Mouse (Mus musculus): ENCODE data around the gene C8g.

Gene C8g

DNA sequence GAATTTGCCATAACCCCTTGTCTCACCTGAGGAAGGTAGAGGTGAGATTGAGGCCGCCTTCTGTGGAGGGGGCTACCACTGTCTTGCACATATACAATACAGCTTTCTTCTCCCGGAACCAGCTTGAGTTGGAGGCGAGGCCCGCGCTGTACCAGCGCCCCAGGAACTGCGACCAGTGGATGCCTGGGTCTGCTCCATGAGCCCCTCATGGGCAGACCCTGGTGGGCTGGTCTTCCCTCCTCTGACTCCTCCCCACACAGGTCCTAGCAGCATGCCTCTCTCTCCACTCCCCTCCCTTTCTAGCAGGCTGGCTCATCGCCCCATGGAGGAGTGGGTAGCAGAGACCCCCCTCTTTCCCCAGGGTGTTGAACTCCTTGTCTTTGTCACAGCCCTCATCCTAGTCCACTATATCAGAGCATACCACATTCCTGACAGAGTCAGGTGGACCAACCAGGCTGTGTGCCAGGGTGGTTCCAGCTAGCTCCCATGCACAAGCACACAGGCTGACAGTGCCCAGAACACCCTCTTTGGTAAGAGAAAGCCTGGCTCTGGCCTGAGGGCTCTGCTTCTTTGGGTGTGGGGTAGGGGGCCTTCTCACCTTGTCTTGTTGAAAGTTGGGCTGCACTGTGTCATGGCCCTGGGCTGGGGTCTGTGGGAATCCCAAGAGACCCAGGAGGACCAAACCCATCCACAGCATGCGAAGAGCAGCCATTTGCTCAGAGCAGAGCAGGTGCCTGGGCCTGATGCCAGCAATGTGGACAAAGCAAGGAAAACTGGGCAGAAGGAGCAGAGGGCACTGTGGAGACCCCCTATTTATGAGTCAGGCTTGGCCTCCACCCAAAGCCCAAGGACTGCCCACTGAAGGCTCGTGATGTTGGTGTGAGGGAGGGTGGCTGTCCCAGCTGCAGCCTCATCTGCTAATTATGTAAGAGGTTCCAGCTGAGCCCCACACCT is 32.3 kb downstream of the C8g start:
- intact Hi-C loops (cut with DNase I): no loop called here

GRCm38 (mm10) chr2:25467606-25468303 is 33.8 kb downstream of the C8g start:
- intact Hi-C loops (cut with DNase I): no loop called here

DNA sequence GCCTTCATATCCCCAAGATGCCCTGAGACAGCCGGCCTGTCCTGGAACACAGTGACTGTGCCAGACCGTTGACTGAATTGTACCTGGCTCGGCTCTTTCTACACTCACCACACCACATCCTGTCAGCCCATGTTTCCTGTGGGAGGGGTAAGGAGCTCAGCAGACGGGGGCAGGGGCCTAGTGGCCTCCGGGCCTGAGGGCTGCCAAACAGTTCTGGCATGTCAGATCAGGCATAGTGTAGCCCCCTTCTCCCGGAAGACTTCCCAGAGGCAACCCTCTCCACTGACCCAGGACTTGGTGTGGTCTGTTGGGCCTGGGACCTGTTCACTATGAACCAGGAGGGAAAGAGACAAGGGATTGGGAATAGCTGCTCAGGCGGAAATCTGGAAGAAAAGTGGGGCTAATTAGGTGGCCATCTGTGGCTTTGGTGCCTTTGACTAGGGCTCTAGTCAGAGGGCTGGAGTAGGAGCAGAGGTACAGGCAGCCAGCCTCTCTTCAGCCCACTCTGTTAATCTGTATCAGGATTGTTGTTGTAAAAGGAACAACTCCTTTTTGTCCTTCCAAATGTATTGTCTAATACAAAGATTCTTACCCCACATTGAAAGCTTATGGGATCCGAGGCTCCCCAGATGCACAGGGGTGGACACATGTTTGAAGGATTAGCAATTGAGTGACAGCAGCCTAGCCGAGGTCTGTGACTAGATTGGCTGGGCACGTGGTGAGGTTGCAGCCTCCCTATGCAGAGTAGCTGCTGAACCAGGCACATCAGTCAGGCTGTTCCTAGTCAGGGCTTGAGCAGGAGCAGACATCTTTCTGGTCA is 35.5 kb downstream of the C8g start:
- intact Hi-C loops (cut with DNase I): no loop called here

DNA sequence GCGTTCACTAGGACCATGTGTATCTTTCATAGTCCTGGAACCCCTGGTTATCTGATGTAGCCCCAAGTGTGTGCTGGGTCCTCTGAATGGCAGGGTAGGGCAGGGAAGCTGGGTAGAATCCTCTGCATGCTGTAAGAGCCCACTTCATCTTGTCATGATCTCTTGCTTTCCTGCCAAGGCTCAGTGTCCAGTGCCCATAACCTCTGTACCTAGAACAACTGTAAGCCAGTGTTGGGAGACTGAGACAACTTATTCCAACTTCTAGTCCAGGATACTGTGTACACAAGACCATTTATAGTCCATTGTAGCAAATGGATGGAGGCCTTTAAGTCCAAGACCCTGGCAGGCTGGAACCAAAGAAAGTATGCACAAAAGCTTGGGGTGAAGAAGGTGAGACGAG is 36.3 kb downstream of the C8g start:
- intact Hi-C loops (cut with DNase I): no loop called here

DNA sequence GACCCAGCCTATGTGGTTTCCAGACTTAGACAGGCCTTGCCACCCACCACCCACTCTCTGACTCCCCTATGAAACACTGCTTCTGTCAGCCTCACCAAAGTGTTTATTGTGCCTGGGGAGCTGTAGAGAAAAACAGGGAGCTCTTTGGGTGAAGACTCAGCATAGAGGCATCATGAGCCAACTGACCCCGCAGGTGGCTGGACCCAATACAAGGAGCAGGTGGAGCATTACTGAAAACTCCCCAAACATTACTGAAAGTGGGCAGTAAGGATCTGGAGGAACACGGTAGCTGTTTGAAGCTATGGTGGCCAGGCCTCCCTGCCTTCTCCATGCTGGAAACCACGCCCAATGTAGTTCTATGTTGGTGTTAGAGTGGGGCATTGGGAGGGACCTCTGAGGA is 37.9 kb downstream of the C8g start:
- intact Hi-C loops (cut with DNase I): no loop called here

- intact Hi-C loops (cut with DNase I): no loop called here
These were observed 40.1 kb downstream of the C8g start for GRCm38 (mm10) chr2:25461407-25461806.

- intact Hi-C loops (cut with DNase I): no loop called here
These were observed 40.8 kb downstream of the C8g start, which contains the start of gene Paxx for GRCm38 (mm10) chr2:25460551-25461309. Gene Paxx (minus strand): TSS chr2:25461094.

DNA sequence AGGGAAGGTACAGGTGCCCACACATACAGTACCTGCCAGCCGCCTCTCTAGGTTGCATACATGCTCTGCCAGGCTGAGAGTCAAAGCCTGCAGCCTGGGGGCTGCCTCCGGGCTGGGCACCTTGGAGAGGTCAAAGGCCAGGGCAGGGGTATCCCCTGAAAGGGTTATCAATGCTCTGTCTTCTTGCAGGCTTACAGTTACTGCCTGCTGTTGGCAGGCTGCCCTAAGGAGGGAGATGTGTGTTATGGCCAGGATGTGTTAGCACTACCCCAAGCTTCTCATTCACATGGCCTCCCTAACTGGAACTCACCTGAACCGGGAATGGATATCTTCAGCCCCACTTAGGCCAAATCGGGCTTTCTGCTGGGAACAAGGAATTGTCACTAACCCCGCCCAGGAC is 41.4 kb downstream of the C8g start:
- intact Hi-C loops (cut with DNase I): no loop called here

GRCm38 (mm10) chr2:25458911-25459310 is 42.6 kb downstream of the C8g start:
- intact Hi-C loops (cut with DNase I): no loop called here

- intact Hi-C loops (cut with DNase I): no loop called here
These were observed 44.3 kb downstream of the C8g start for GRCm38 (mm10) chr2:25457022-25457896.

DNA sequence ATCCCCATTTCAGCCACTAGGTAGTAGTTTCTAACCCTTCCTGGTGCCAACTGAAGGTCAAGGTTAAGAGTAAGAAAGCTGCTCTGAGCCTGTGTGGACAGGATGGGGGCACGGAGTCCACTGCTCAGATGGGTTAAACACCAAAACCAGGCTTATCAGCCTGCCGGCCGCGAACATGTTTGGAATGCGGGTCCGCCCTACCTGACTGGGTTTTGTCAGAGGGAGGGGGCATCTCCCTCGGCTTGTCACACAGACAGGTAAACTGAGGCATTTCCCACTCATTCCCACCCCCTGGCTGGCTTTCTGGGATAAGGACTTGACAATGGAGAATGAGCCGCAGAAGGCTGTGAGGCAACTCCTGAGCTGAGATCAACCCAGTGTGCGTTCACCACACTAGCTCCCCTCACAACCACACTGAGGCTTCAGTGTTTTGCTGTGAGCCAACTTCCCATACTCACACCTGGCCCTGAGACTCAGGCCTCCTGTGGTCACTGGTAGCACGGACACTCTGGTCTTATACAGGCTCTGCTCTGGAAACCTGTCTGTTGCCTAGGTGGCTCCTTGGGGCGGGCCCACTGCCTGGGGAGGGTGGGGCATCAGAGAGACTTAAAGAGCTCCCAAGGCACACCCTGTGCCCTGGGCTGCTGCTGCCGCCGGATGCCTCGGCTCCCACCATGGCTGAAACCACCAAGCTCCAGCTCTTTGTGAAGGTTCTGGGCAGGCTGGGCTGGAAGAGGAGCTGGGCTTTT is 45.1 kb downstream of the C8g start, which contains the start of gene Clic3:
Clic3 (plus strand) TSS at position 634 of the 749 bp plus-strand sequence.
- intact Hi-C loops (cut with DNase I): no loop called here

DNA sequence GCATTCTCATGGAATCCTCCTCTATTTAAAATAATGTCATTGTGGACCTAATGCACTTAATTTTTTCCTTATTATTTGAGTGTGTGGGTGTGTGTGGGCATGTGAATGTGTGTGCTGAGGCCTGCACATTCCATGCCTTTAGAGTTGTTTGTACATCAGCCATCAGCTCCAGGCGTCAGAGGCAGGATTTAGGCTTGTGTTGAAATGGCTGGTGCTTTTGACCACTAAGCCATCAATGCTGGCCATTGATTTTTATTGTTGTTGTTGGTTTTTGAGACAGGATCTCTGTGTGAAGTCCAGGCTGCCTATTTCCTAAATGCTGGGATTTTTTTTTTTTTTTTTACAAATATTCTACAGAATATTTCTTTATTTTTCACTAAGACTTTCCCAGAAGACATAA is 48.6 kb downstream of the C8g start:
- intact Hi-C loops (cut with DNase I): no loop called here

DNA sequence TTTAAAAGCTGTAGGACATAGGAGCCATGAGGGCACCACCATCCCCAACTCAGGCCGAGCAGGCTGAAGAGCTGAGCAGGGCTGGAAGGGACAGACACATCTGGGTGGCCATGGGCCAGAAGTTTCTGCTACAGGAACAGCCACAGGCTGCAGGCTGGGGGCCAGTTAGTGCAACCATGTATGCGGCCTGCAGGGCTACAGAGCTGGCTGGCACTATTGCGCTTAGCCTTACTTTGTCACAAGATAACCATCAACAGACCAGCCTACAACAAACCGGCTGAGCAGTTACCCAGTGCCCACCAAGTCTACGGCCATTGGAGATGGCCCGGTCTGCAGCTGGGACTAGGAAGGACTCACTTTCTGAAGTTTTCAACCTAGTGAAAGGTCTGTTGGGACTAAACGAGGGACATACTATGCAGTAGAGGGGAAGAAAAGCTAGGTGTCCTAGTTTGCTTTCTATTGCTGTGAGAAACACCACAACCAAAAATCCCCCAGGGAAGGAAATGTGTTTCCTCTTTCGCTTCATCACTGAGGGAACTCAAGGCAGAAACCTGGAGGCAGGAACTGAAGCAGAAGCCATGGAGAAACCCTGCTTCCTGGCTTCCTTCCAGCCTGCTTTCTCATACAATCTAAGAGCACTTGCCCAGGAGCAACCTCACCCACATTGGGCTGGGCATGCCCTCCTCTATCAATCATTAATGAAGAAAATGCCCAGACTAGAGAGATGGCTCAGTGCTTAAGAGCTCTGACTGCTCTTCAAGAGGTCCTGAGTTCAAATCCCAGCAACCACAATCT is 50.5 kb downstream of the C8g start:
- intact Hi-C loops (cut with DNase I): no loop called here

Data from adrenal gland (tissue).